Mouse (Mus musculus): Measurements from ENCODE around the gene Slc25a44.

Slc25a44 gene

DNA sequence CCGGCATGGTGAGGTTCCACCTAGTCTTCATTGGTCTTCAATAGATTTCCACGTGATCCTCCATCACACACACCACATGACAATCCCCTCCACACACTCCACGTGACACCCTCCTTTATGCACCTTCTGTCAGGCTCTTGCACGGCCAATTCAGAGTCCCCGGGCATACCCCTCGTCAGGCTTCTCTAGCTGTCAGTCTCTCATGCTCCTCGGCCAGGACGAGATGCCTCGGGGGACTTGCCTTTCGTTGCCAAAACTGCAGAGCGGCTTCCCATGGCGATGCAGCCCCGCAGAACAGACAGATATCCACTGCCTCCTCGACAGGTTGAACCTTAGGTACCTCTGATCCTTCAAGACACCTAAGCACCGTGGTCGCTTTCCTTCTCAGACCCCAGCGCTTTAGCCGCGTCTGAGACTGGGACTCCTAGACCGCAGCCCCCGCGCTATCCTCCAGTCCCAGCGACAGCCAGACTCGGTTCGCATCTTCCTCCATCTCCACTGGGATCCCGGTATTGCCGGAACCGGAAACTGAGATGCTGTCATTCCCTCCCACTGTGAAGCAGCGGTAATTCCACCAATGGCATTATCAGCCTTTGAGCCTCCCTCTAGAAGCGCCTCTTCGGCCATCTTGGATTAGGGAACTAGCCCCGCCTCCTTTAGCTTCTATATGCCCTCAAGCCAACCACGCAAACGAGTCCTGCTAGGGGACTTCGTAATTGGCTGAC, at the start of gene Slc25a44:
Gene Slc25a44 (minus strand): TSS at position 535 of the 725 bp plus-strand sequence.
- DNase-seq (ENCODE audit: low read depth, low spot score), result peak; percentile 97

DNA sequence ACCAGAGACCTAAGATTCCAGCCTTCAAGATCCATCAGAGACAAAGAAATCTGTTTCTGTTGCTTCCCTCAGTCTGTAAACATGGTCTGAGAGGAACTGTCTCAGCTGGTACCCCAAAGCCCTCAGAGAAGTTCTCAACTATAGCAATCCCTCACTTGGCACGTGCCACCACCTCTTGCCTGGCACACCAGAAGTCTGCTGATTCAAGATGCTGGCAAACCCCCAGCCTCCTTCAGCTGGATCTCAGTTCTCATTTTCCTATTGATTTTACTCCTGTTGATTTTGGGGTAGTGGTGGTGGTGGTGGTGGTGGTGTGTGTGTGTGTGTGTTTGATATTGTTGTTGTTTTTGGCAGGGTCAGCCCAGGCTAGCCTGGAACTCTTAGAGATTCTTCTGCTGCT, 48.6 kb upstream of the Slc25a44 start:
- no peak for DNase-seq (ENCODE audit: low read depth, low spot score)

DNA sequence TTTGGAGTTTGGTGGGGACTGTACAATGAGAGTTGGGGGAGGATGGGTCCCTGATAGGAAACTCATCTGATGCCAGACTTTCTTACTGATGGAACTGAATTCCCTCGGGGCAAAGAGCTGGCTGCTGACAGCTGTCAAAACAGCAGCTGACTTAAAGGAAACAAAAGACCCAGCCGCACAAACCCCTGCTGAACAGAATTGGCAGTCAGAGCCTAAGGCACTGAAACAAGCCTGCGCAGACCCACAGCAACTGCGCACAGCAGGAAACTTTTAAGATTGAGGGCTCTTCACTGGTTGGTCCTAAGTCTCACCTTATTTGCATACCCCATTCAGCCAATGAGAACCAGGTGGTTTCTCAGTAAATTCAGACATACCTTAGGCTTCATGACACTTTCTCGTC, 48.1 kb upstream of the Slc25a44 start:
- no peak for DNase-seq (ENCODE audit: low read depth, low spot score)

DNA sequence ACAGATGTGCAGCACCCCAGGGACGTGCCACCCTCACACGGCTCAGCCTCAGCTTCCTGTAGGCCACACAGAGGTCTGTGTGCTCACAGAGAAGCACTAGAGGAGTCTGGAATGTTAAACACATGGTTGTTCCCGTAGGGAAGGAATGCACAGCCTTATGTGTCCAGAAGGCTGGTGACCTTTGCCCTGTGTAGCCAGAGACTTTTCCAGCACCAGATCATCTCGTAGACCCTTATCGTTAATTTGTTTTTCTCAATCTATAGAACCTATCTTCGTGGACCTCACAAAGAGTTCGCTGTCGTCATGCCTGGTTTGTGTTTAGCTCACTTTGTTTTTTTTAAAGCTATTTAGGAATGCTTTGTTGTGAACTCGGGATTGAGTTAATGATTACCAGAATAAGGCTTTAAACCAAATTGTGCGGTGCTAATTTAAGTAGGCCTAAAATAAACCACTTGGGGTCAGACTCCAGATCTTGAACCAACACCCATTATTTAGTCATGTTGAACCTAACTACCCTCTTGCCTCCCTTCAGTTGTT, 46.1 kb upstream of the Slc25a44 start:
- no peak for DNase-seq (ENCODE audit: low read depth, low spot score)

DNA sequence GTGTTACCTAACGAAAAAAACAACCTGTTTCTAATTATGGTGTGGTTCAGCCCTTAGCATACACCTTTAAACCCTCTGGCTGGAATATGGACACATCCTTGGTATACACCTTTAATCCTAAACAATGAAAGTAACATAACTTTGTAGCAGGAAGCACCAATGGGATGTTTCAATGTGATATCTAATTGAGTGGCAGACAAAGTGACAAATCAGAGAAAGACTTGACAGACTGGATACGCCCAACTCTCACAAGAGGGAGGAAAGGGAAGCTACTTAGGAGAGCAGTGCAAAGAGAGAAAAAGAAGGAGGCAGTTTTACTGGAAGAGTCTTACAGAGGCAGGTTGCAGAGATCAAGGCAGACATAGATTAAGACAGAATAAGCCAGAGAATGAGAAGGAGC, 44.5 kb upstream of the Slc25a44 start:
- DNase-seq (ENCODE audit: low read depth, low spot score), result no peak

DNA sequence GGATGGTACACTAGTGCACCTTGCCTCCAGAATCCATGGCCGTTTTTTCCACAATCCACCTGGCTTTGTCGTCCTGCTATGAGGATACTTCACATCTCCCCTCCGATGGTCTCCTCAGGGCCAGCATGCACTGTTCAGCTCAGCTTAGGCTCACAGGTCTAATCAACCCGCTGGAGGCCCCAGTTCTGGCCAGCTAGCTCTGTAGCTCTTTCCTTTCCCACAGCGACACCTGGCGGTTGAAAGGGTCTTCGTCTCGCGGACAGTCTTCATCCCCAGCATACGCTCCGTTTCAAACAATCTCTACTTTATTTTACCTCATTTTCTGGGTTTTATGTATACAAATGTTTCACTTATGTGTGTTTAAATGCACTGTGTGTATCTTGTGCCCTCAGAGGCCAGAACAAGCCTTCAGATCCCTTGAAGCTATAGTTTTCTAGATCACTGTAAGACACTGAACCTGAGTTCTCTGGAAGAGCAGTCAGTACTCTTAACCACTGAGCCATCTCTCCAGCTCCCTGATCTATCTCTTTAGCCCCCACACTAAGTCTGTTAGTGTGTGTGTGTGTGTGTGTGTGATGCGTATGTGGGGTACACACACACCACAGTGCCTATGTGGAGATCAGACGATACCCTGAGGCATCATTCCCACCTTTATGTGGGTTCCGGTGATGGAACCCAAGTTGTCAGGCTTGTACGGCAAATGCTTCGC, 42.3 kb upstream of the Slc25a44 start:
- peak; percentile 84 for DNase-seq (ENCODE audit: low read depth, low spot score)

DNA sequence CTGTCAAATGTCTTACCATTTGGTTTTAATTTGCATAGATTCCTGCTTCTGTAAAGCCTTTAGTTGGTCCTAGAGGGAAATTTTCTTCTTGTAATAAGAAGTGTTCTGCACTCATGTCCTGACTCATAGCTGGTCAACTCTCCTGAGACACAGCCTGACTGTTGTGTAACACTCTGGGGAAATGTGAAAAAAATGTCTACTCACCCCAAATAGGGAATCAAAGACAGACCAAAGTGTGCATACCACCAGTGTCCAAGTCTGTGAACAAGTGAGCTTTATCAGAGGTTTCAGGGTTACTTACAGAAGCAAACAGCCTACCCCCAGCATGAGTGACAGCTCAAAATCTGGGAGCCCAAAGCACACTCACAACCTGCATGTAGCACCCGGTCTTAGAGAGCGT, 40.2 kb upstream of the Slc25a44 start:
- DNase-seq (ENCODE audit: low read depth, low spot score), result no peak

DNA sequence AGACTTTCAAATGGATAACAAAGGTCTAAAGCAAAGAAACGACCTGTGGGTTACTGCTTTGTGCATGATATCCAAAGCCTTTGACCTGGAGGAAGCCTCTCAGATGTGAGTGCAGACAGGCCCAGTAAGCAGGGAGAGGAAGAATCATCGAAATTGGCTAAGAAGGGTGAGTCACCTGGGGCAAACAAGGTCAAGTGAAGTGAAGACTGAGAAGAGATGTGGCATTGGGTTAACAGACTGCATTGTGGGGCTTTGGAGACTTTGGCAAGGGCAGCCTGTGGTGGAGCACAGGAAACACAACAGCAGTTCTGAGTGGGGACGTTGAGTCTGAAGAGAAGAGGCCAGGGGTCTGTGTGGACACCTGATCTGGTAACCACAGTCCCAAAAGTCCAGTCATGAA, 39.5 kb upstream of the Slc25a44 start:
- DNase-seq (ENCODE audit: low read depth, low spot score), result no peak

DNA sequence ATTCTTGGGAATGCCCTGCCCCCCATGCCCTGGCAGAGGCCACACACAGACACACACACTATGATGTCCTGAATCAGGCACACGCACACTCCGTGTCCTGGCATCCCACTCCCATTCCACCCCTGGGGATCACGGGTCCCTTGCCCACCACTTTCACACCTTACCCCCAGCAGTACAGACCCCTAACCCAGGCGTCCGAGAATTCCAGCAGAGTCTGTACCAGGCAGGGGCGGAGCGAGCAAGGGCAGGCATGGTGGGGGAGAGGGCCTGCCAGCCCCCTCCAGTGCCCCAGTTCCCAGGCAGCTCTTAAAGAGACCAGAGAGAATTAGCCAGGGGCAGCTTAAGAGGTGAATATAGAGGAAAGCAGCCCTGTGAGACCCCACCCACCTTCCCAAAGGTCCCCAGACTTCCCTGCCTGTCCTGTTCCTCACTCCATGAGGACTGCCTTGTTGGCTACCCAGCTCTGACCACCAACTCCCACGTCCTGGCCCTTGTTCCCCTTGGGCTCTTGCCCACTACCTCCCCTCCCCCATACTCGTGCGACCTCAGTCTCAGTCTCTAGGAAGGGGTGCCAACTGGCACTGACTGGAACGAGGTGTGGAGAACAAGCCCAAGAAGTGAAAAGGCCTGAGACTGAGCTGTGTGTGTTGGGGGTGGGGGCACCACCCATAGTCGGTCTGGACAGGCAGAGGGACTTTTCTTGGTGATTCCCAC, 36.2 kb upstream of the Slc25a44 start, which contains the start of gene Sema4a:
Gene Sema4a (minus strand): TSS at position 200 of the 714 bp plus-strand sequence.
- no peak for DNase-seq (ENCODE audit: low read depth, low spot score)

DNA sequence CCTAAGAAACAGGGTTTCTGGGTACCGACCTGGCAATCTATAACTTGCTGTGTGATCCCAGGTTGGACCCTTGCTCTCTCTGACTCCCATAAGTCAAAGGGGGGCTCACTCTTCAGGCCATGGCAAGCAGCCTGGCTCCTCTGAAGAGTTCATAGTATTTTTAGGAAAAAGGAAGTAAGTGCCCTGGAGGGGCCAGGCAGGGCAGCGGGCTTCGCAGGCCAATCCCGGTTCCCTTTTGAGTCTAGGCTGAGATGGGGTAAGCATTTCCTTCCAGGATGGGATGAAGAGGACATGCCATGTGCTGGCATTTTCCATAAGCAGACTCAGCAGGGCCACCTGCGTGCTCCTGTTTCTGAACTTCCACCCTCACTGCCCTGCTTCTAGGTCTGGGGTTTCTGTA, 35.1 kb upstream of the Slc25a44 start:
- no peak for DNase-seq (ENCODE audit: low read depth, low spot score)

DNA sequence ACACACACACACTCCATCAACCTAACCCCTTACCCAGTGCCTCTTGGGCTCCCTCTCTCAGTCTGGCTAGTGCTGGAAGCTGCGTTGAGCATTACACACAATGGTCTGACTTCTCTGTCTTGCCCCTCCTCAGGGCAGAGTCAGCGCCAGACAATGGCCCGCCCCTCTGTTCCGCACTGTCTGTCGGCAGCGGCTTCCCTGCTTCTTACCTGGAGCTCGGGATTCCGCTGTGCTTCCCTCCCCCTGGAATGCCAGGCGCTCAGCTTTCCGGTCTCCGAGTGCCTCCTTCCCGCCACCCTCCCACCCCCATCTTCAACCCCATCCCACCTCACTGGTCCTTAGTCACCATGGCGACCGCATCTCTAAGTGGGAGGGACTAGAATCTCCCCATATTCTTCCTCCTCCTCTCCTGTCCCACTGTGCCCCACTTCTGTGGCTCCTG, 33.9 kb upstream of the Slc25a44 start:
- no peak for DNase-seq (ENCODE audit: low read depth, low spot score)

DNA sequence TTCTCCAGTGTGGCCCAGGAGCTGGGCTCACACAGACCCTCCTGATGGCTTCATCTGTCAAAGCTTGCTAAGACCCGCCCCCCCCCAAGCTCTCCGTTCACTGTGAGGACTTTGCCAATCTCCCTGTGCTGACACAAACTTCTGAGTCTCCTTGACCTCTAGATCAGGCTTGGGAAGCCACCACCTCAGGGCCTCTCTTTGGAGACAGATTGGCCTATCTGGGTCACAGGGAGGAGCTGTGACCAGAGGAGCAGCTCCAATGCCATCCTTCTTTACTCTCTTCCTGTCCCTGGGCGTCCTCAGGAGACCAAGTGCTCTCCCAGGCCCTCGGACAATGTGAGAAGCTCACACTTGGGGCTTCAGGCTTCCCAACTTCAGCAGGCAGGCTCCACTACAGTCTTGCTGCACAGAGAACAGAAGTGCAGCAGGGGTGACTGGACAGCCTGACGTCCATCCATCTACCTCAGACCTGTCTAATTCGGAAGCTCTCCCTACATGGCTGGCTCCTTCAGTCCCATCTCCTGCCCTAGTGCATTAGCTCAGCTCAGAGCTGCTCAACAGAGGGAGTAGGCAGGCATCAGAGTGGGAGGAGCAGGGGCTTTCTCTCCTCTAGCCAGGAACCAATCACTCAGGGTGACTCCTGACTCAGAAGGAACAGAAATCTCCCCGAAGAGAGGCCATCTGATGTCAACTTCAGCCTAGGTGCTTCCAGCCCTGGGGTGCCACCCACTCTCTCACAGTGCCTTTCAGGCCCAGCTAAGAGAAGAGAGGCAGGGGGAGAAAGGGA, 32.0 kb upstream of the Slc25a44 start:
- peak; percentile 25 for DNase-seq (ENCODE audit: low read depth, low spot score)

DNA sequence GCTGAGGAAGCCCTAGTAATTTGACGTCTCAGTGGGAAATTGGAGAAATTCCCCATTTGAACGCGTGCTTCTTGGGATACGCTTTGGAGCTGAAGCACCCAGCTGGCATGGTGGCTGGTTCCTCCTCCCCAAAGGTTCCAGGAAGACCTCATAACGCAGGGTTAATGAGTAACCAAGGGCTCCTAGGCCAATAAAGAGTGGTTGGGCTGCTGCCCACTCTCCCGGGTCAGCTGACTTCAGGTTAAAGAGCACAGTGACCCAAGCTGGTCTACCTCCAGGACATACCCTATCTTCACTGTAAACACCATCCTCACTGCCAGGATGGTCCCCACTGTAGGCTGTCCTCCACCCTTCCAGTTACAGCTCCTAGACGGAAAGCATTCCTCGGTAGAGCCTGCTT, 31.4 kb upstream of the Slc25a44 start:
- no peak for DNase-seq (ENCODE audit: low read depth, low spot score)

DNA sequence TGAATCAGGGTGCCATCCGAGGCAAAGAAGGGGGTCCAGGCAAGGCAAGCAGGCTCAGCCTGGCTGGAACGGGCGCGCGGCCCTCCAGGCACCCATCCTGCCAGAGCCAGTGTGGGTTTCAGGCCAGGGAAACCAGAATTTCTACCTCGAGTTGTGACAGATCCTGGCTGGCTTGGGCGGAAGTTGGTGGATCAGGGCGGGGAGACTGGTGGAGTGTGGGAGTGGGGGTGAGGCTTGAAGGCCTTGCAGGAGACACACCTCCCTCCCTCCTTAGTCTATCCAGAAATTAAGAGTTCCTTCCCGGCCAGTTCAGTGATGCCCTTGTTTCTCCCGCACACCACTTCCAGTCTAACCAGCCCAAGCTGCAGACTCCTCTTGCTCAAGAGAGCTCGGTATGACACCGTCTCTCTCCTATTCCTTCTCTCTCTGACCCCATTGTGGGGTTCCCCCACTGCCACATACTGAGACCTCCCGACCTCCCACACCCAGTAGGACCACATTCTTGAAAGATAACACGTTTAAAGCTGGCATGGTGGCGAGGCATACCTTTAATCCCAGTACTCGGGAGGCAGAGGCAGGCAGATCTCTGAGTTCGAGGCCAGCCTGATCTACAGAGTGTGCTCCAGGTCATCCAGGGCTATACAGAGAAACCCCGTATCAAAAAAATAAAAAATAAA, 30.8 kb upstream of the Slc25a44 start:
- no peak for DNase-seq (ENCODE audit: low read depth, low spot score)

DNA sequence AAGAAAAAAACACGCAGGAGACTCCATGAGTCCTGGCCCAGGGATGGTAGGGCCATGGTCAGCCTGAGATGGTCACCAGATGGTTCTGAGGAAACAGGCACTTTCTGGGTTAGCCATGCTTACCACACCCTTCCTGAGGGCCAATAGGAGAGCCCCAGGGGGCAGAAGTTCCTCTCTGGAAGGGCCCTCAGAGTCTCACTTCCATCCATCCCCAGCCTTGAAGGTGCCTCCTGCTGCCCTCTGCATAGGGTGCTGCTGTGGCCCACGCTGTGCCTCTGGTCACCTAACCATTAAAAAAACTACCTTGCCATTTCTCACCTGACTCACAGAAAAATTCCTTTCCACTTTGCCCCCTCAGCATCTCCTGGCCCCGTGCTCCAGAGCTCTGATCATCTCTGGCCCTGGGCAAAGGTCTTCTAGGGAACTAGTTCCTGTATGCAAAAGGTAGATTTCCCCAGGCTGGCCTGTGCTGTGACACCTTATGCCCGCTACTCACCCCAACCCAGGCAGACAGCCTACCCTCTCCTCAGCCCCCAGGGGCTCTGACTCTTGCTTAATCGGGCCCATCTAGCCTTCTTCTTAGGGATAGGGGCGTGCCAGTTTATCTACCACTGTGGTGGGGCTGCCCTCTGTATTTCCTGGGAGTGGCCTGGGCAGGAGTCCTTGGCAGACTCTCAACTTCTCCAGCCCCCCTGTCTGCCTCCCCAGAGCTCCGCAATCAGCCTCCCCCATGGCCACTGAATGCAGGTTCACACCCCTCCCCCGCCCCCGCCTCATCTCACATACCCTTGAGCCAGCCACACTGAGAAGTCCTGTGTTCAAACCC, 30.0 kb upstream of the Slc25a44 start:
- DNase-seq (ENCODE audit: low read depth, low spot score), result no peak

DNA sequence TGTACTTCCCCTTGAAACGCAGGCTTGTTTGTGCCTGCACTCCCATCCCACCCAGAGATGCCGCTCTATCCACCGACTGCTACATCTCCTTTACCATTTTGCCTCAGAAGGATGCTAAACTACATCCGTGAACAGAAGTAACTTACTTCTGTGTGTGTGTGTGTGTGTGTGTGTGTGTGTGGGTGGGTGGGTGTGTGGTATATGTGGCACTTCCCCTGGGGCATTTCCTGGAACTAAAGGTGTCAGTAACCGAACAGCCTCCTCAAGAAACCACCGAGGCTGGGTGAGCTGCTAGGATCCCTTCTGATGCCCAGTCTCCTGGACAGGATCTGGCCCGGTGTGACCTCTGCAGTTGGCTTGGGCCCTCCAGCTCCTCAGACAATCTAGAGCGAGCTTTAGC, 29.0 kb upstream of the Slc25a44 start:
- no peak for DNase-seq (ENCODE audit: low read depth, low spot score)

DNA sequence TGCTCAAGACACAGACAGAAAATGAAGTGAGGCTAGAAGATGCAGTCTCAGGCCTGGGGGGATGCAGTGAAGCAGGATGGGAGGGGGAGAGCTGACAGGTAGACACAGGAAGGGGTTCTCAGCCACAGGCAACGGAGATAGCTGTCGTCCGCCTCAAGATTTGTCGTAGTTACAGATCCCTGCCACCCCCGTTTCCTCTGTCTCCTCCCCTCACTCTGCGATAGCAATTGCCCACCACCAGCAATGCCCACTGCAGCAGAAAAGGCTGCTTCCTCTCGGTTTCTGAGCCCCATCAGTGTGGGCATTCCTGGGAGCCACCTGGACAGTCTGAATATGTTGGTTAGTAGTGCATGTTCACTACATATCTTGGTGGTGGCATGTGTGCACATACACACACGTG, 28.4 kb upstream of the Slc25a44 start:
- DNase-seq (ENCODE audit: low read depth, low spot score), result no peak

DNA sequence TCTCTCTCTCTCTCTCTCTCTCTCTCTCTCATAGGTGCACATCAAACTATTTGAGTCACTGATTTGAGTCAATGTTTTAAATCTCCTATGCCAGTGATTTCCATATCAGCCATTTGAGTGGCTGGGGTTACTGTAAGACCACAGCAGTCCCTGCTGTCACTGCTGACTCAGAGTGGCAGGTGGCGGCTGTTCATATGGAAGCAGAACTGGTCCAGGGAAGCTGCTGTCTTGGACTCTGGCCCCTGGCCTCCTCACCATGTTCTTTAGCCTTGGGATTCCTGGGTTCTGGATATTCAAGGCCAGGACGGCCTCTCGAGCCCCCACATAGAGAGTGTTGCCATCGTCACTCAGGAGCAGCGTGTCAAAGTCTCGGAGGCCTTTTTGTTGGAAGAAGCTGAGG, 27.8 kb upstream of the Slc25a44 start:
- no peak for DNase-seq (ENCODE audit: low read depth, low spot score)

DNA sequence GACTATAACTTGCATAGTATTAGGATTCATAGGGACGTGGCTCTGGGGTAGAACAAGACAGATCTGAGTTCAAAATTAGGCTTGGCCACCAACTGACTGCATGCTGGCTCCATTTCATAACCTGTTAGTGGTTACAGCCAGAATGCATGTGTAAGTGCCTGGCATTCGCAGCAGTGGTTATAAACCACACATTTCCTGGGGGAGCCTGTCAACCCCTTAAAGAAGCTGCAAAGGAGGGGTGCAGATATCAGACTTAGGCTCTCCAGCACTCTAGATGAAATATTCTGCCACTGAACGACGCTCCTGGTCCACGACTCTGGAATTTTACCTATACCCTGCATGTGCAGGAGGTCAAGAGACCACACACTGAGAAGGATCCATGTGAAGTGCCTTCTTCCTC, 27.3 kb upstream of the Slc25a44 start:
- no peak for DNase-seq (ENCODE audit: low read depth, low spot score)

Measured in A20 (cell line).